In genomic region chr2:92491950-92492501, GRCm38 (mm10) we compare ENCODE assay signal across 8 mouse cellular contexts. TPM values are rescaled to one million over a fixed set of nuclear protein-coding genes. Genes with fewer than 3 reads are reported as not detected.
DNase-seq lines count a peak whose midpoint lies in the region; ATAC-seq and TF ChIP-seq lines count a peak whose summit lies in the region.
"Had no signal": no experiment of that assay in that cellular context is flagged by ENCODE, and none has a peak within 500 bp of the region (broad histone marks: within the 10 kb centered on the region; RNA-seq: fewer than 3 reads in every experiment).

No protein-coding gene starts in this region.

- peak; percentile 24 to 48 for DNase-seq in lung, adult 18-20 months
- DNase-seq in lung, adult 2 months, result no peak
- peak; percentile 67 to 73 for DNase-seq in right cerebral cortex, postnatal 10 days (ENCODE audit: low spot score in 2 of 2)
- no peak for DNase-seq in thymus, postnatal 36 days
- DNase-seq in urinary bladder, postnatal 10 days (ENCODE audit: low spot score), result no peak

- TF ChIP-seq POLR2A in lung, adult 2 months (IDR thresholded peaks at IDR 0.05; ENCODE audit: borderline replicate concordance, extremely low read depth, low read depth, low read length), result no peak

- H3K27ac ChIP-seq in heart, embryonic 13.5 days (replicated peaks), result 0 out of 2 replicates have a peak overlapping the region, but pooled peaks have one; percentile 6
- H3K27ac ChIP-seq in kidney, embryonic 14.5 days (ENCODE audit: low read depth, low read length), result no peak overlapping the region
- H3K27ac ChIP-seq: neural tube, embryonic 13.5 days had no signal

- no peaks in the 10 kb centered on the region for H3K4me1 ChIP-seq in lung, adult 2 months (ENCODE audit: control insufficient read depth, insufficient read depth, low read length)
- peaks cover 34% of the 10 kb centered on the region for H3K4me1 ChIP-seq in heart, embryonic 13.5 days
- H3K4me1 ChIP-seq in kidney, embryonic 14.5 days (ENCODE audit: control insufficient read depth, insufficient read depth, low read length), result peaks cover 13% of the 10 kb centered on the region

- no peak for TF ChIP-seq CTCF in lung, adult 2 months (IDR thresholded peaks at IDR 0.05; ENCODE audit: insufficient read depth, low read length)

- no peaks in the 10 kb centered on the region for H3K36me3 ChIP-seq in heart, embryonic 13.5 days
- H3K36me3 ChIP-seq in kidney, embryonic 14.5 days (ENCODE audit: control insufficient read depth, insufficient read depth, low read length), result no peaks in the 10 kb centered on the region
- H3K36me3 ChIP-seq: neural tube, embryonic 13.5 days had no signal

- H3K4me3 ChIP-seq in lung, adult 2 months (replicated peaks; ENCODE audit: extremely low read depth, low read depth, low read length), result no peak overlapping the region
- no peak overlapping the region for H3K4me3 ChIP-seq in heart, embryonic 13.5 days
- H3K4me3 ChIP-seq in kidney, embryonic 14.5 days (ENCODE audit: low read length), result no peak overlapping the region
- H3K4me3 ChIP-seq: neural tube, embryonic 13.5 days had no signal

- peaks cover 19% of the 10 kb centered on the region for H3K27me3 ChIP-seq in heart, embryonic 13.5 days (replicated peaks)
- no peaks in the 10 kb centered on the region; the same call in 1 of the 2 replicates for H3K27me3 ChIP-seq in kidney, embryonic 14.5 days (ENCODE audit: control insufficient read depth, insufficient read depth, low read length)
- H3K27me3 ChIP-seq: neural tube, embryonic 13.5 days had no signal

- 40% methylated on average over 12 of the region's 12 CpGs for WGBS in lung, adult 2 months
- WGBS in heart, embryonic 13.5 days, result 32% methylated on average over 12 of the region's 12 CpGs
- 48% methylated on average over 12 of the region's 12 CpGs for WGBS in kidney, embryonic 14.5 days

- H3K4me2 ChIP-seq in heart, embryonic 13.5 days, result peak overlapping the region; percentile 49
- no peak overlapping the region for H3K4me2 ChIP-seq in kidney, embryonic 14.5 days (replicated peaks; ENCODE audit: low read depth, low read length)
- H3K4me2 ChIP-seq: neural tube, embryonic 13.5 days had no signal

- ATAC-seq in heart, embryonic 13.5 days (ENCODE audit: extremely low read depth, insufficient number of reproducible peaks, low FRiP score, low TSS enrichment), result no peak
- peak; percentile 33; the same call in 1 of the 2 replicates for ATAC-seq in kidney, embryonic 14.5 days (ENCODE audit: low FRiP score, low TSS enrichment)

- no peak overlapping the region for H3K9ac ChIP-seq in heart, embryonic 13.5 days
- no peak overlapping the region for H3K9ac ChIP-seq in kidney, embryonic 14.5 days (ENCODE audit: low read depth, low read length)
- H3K9ac ChIP-seq: neural tube, embryonic 13.5 days had no signal

- no peaks in the 10 kb centered on the region for H3K9me3 ChIP-seq in heart, embryonic 13.5 days
- no peaks in the 10 kb centered on the region for H3K9me3 ChIP-seq in kidney, embryonic 14.5 days (ENCODE audit: control insufficient read depth, low read length)
- H3K9me3 ChIP-seq: neural tube, embryonic 13.5 days had no signal

RNA-seq across cellular contexts. Expression of gene Slc35c1, which starts 31.7 kb away (rescaled TPM):
- polyA plus RNA-seq in lung, adult 2 months (2012; rRNA removed), result 43.9 and 49.0 TPM in 2 replicates
- 7.7 and 8.9 TPM in 2 replicates for polyA plus RNA-seq in heart, embryonic 13.5 days (2015; fragmentation: Nextera tagmentation; extraction: Ambion mirVana)
- polyA plus RNA-seq in kidney, embryonic 14.5 days (2014; fragmentation: Nextera tagmentation; extraction: Ambion mirVana), result 6.9 and 13.6 TPM in 2 replicates

RNA-seq across cellular contexts. Expression of gene Cry2, which starts 58.2 kb away (rescaled TPM):
- 37.5 and 40.7 TPM in 2 replicates for polyA plus RNA-seq in lung, adult 2 months (2012; rRNA removed)
- 18.6 and 19.0 TPM in 2 replicates for polyA plus RNA-seq in heart, embryonic 13.5 days (2015; fragmentation: Nextera tagmentation; extraction: Ambion mirVana)
- polyA plus RNA-seq in kidney, embryonic 14.5 days (2014; fragmentation: Nextera tagmentation; extraction: Ambion mirVana), result 13.8 and 21.3 TPM in 2 replicates

Comparison
In these comparisons a context has a peak if more than half of its experiments do, and no peak if none do; other contexts are left out.
1. DNase-seq: peak in lung, adult 18-20 months (2 of 2) and right cerebral cortex, postnatal 10 days (2 of 2); none in lung, adult 2 months (single experiment), thymus, postnatal 36 days (0 of 2) and urinary bladder, postnatal 10 days (single experiment).